Mouse (Mus musculus) megakaryocyte, embryonic 14.5 days (primary cell): Measurements from ENCODE around the gene Arg1.

Source experiments
- FLI1 ChIP-seq: IDR thresholded peaks from 2 replicates; pipeline ENCODE4 v1.6.1; 2012; ENCODE audit warnings: low read length, inconsistent platforms, mixed read lengths
- GATA1 ChIP-seq: IDR thresholded peaks from 3 replicates; pipeline ENCODE4 v1.6.1; 2012; ENCODE audit warnings: mixed read lengths, low read length, inconsistent platforms, borderline replicate concordance

- TF ChIP-seq GATA1 (no peak), FLI1 (no peak)
These were observed 53.7 kb downstream of the Arg1 start for GRCm38 (mm10) chr10:24873624-24874023.
